Mouse (Mus musculus) MEL (cell line): ENCODE data around the gene Stk40. TPM values are rescaled to one million over a fixed set of nuclear protein-coding genes. Genes with fewer than 3 reads are reported as not detected.
"Not testable (repeated sequence)": the region's sequence is repeated elsewhere in the genome, so short reads cannot be mapped to it uniquely, and the experiment has no call there.

Experiments
- DNase-seq: peaks from one replicate; pipeline ENCODE4 v3.0.0; 2011; ENCODE audit warnings: low read depth, low spot score
- H3K27ac ChIP-seq: 2 replicates; pipeline ENCODE4 v1.5.1; 2012; ENCODE audit warnings: low read depth, mild to moderate bottlenecking, control low read depth, low read length, moderate library complexity; ENCODE audit not compliant: control insufficient read depth
- H3K27me3 ChIP-seq, 2 experiments: fragments of 150-350 bp in 1 of 2; sonication (generic) in 1 of 2; 2 replicates each; pipeline ENCODE4 v1.6.1; 2012; ENCODE audit warnings: low read length in 2 of 2, mild to moderate bottlenecking in 2 of 2, improper control_type of control experiment in 1 of 2, moderate library complexity in 1 of 2; ENCODE audit not compliant: insufficient read depth in 2 of 2, control insufficient read depth in 1 of 2
- H3K36me3 ChIP-seq, 2 experiments: 2 replicates each; pipeline ENCODE4 v1.6.1; 2012 to 2014; ENCODE audit warnings: low read length in 2 of 2, improper control_type of control experiment in 1 of 2, inconsistent platforms in 1 of 2, mild to moderate bottlenecking in 1 of 2; ENCODE audit not compliant: insufficient read depth in 2 of 2, control insufficient read depth in 1 of 2
- H3K4me1 ChIP-seq, 2 experiments: fragments of 150-350 bp in 1 of 2; sonication (generic) in 1 of 2; 2 replicates each; pipeline ENCODE4 v1.6.1; 2012; ENCODE audit warnings: low read length in 2 of 2, improper control_type of control experiment in 1 of 2, mild to moderate bottlenecking in 1 of 2; ENCODE audit not compliant: insufficient read depth in 2 of 2, control insufficient read depth in 1 of 2
- H3K4me3 ChIP-seq, 2 experiments: fragments of 150-350 bp in 1 of 2; sonication (generic) in 1 of 2; 2 replicates each; pipeline ENCODE4 v1.5.1; 2012; ENCODE audit warnings: low read depth in 2 of 2, low read length in 2 of 2, mild to moderate bottlenecking in 2 of 2, moderate library complexity in 2 of 2, control low read depth in 1 of 2, improper control_type of control experiment in 1 of 2; ENCODE audit not compliant: control insufficient read depth in 1 of 2, insufficient read depth in 1 of 2
- H3K79me2 ChIP-seq: 2 replicates; pipeline ENCODE4 v1.6.1; 2012; ENCODE audit warnings: mild to moderate bottlenecking, low read length, moderate library complexity; ENCODE audit not compliant: control insufficient read depth, poor library complexity, insufficient read depth
- H3K9ac ChIP-seq: 2 replicates; pipeline ENCODE4 v1.6.1; 2012; ENCODE audit warnings: low read depth, mild to moderate bottlenecking, control low read depth, low read length, moderate library complexity; ENCODE audit not compliant: control insufficient read depth, poor library complexity, severe bottlenecking
- H3K9me3 ChIP-seq: fragments of 150-350 bp; sonication (generic); replicated peaks from 2 replicates; pipeline ENCODE4 v1.6.1; 2012; ENCODE audit warnings: mild to moderate bottlenecking, low read length, improper control_type of control experiment, moderate library complexity; ENCODE audit not compliant: insufficient read depth
- BHLHE40 ChIP-seq: IDR thresholded peaks from 2 replicates; pipeline ENCODE4 v1.6.1; 2012; ENCODE audit warnings: low read depth, mild to moderate bottlenecking, inconsistent platforms, low read length, improper control_type of control experiment, borderline replicate concordance
- CHD2 ChIP-seq: IDR thresholded peaks from 2 replicates; pipeline ENCODE4 v1.6.1; 2011; ENCODE audit warnings: low read length, improper control_type of control experiment
- CTCF ChIP-seq, 3 experiments: IDR thresholded peaks in 2 of 3; conservative IDR thresholded peaks in 1 of 3; 2 replicates each; pipeline ENCODE4 v1.5.1; 2011 to 2012; ENCODE audit warnings: low read length in 3 of 3, low read depth in 2 of 3, mild to moderate bottlenecking in 2 of 3, improper control_type of control experiment in 1 of 3, inconsistent platforms in 1 of 3, mixed read lengths in 1 of 3, moderate library complexity in 1 of 3; ENCODE audit not compliant: control insufficient read depth in 1 of 3, insufficient read depth in 1 of 3, poor library complexity in 1 of 3, severe bottlenecking in 1 of 3
- E2F4 ChIP-seq: IDR thresholded peaks from 2 replicates; pipeline ENCODE4 v1.6.1; 2011; ENCODE audit warnings: low read depth, low read length, improper control_type of control experiment, borderline replicate concordance
- ELF1 ChIP-seq: IDR thresholded peaks from 2 replicates; pipeline ENCODE4 v1.6.1; 2014; ENCODE audit warnings: low read depth, mild to moderate bottlenecking, inconsistent platforms, low read length, improper control_type of control experiment, moderate library complexity
- ETS1 ChIP-seq: IDR thresholded peaks from 2 replicates; pipeline ENCODE4 v1.6.1; 2012; ENCODE audit warnings: low read depth, mild to moderate bottlenecking, inconsistent platforms, low read length, improper control_type of control experiment, moderate library complexity
- GATA1 ChIP-seq: IDR thresholded peaks from 2 replicates; pipeline ENCODE4 v1.6.1; 2011; ENCODE audit warnings: low read depth, low read length, improper control_type of control experiment
- HCFC1 ChIP-seq: IDR thresholded peaks from 2 replicates; pipeline ENCODE4 v1.6.1; 2012; ENCODE audit warnings: low read depth, mild to moderate bottlenecking, inconsistent platforms, low read length, improper control_type of control experiment, moderate library complexity
- MAFK ChIP-seq: IDR thresholded peaks from 2 replicates; pipeline ENCODE4 v1.6.1; 2011; ENCODE audit warnings: low read depth, mild to moderate bottlenecking, low read length, improper control_type of control experiment, borderline replicate concordance
- MAX ChIP-seq: IDR thresholded peaks from 2 replicates; pipeline ENCODE4 v1.6.1; 2011; ENCODE audit warnings: low read length, improper control_type of control experiment
- MAZ ChIP-seq: IDR thresholded peaks from 2 replicates; pipeline ENCODE4 v1.6.1; 2012; ENCODE audit warnings: low read depth, mild to moderate bottlenecking, inconsistent platforms, low read length, improper control_type of control experiment
- MEF2A ChIP-seq: IDR thresholded peaks from 2 replicates; pipeline ENCODE4 v1.6.1; 2014; ENCODE audit warnings: low read depth, mild to moderate bottlenecking, inconsistent platforms, low read length, improper control_type of control experiment; ENCODE audit not compliant: poor library complexity, insufficient replicate concordance, severe bottlenecking; ENCODE audit errors: extremely low read depth
- MYB ChIP-seq: IDR thresholded peaks from 2 replicates; pipeline ENCODE4 v1.6.1; 2011; ENCODE audit warnings: mild to moderate bottlenecking, low read depth, low read length, improper control_type of control experiment
- NELFE ChIP-seq: IDR thresholded peaks from 2 replicates; pipeline ENCODE4 v1.6.1; 2011; ENCODE audit warnings: low read depth, low read length, improper control_type of control experiment
- POLR2AphosphoS2 ChIP-seq: IDR thresholded peaks from 2 replicates; pipeline ENCODE4 v1.6.1; 2011; ENCODE audit warnings: low read length, improper control_type of control experiment
- RCOR1 ChIP-seq: IDR thresholded peaks from 2 replicates; pipeline ENCODE4 v1.6.1; 2012; ENCODE audit warnings: low read depth, mild to moderate bottlenecking, inconsistent platforms, low read length, improper control_type of control experiment
- SIN3A ChIP-seq: IDR thresholded peaks from 2 replicates; pipeline ENCODE4 v1.6.1; 2012; ENCODE audit warnings: low read length, improper control_type of control experiment, inconsistent platforms
- SMC3 ChIP-seq: IDR thresholded peaks from 2 replicates; pipeline ENCODE4 v1.6.1; 2011; ENCODE audit warnings: low read depth, low read length, improper control_type of control experiment
- TBP ChIP-seq: IDR thresholded peaks from 2 replicates; pipeline ENCODE4 v1.8.0; 2011; ENCODE audit warnings: low read depth, low read length, improper control_type of control experiment
- TCF12 ChIP-seq: IDR thresholded peaks from 2 replicates; pipeline ENCODE4 v1.6.1; 2014; ENCODE audit warnings: low read depth, mild to moderate bottlenecking, inconsistent platforms, low read length, improper control_type of control experiment, moderate library complexity
- USF1 ChIP-seq: IDR thresholded peaks from 2 replicates; pipeline ENCODE4 v1.6.1; 2014; ENCODE audit warnings: low read depth, mild to moderate bottlenecking, inconsistent platforms, low read length, improper control_type of control experiment, moderate library complexity
- ZC3H11A ChIP-seq: IDR thresholded peaks from 2 replicates; pipeline ENCODE4 v1.6.1; 2012; ENCODE audit warnings: low read depth, mild to moderate bottlenecking, inconsistent platforms, low read length, improper control_type of control experiment
- ZKSCAN1 ChIP-seq: IDR thresholded peaks from 2 replicates; pipeline ENCODE4 v1.6.1; 2012; ENCODE audit warnings: low read depth, mild to moderate bottlenecking, inconsistent platforms, low read length, improper control_type of control experiment, moderate library complexity
- ZMIZ1 ChIP-seq: IDR thresholded peaks from 2 replicates; pipeline ENCODE4 v1.6.1; 2012; ENCODE audit warnings: low read depth, mild to moderate bottlenecking, inconsistent platforms, low read length, improper control_type of control experiment, moderate library complexity
- ZNF384 ChIP-seq: IDR thresholded peaks from 2 replicates; pipeline ENCODE4 v1.6.1; 2012; ENCODE audit warnings: low read depth, mild to moderate bottlenecking, inconsistent platforms, low read length, improper control_type of control experiment
- polyA plus RNA-seq, 2 experiments: library from polyadenylated mRNA; stranded (reverse) in 1 of 2; unstranded in 1 of 2; fragments of >175 nt in 1 of 2; fragments of >200 nt in 1 of 2; gene quantifications; 2 replicates each; pipeline versions ENCODE4 v1.2.1 to v1.2.4; 2012; ENCODE audit warnings: low replicate concordance in 2 of 2, low read depth in 1 of 2; ENCODE audit not compliant: insufficient read length in 2 of 2, insufficient read depth in 1 of 2, missing spikeins in 1 of 2
- total RNA-seq: library from RNA; depleted of rRNA; stranded (reverse); fragments of 300-350 nt; gene quantifications from 2 replicates; pipeline ENCODE4 v1.2.3, GENCODE M21; 2012

The Stk40 gene
- total and polyA plus RNA-seq, 3 experiments = 16.8 to 270 (median 79.4) TPM

- Histone ChIP-seq H3K4me1 (peaks cover 0 to 9% of the 10 kb centered on the region in 2 experiments; a peak in 2 of 4 replicates), H3K36me3 (peaks cover 7 to 30% of the 10 kb centered on the region in 2 experiments), H3K27ac (no peak overlapping the region), H3K9me3 (no peaks in the 10 kb centered on the region), H3K9ac (no peak overlapping the region), H3K27me3 (no peaks in the 10 kb centered on the region)
- DNase-seq = no peak
- TF ChIP-seq E2F4 (no peak), GATA1 (no peak), ETS1 (no peak), BHLHE40 (no peak), TBP (no peak), MAFK (no peak), ZMIZ1 (no peak), MYB (no peak), SMC3 (no peak), ZKSCAN1 (no peak), ELF1 (no peak), ZC3H11A (no peak), NELFE (no peak), SIN3A (no peak), TCF12 (no peak)
- TF ChIP-seq, all 39 proteins: peak for 0
- Histone ChIP-seq H3K79me2 (peaks cover 2% of the 10 kb centered on the region; the same call in 1 of the 2 replicates), H3K4me3 (no peak overlapping the region)
These were observed 62.3 kb downstream of the Stk40 start for GRCm38 (mm10) chr4:126166084-126166483.

- Histone ChIP-seq H3K9me3 (no peaks in the 10 kb centered on the region), H3K9ac (no peak overlapping the region), H3K79me2 (no peaks in the 10 kb centered on the region), H3K36me3 (peaks cover 5 to 46% of the 10 kb centered on the region in 2 experiments), H3K4me3 (no peak overlapping the region), H3K27me3 (no peaks in the 10 kb centered on the region), H3K27ac (no peak overlapping the region), H3K4me1 (no peaks in the 10 kb centered on the region; a peak in 1 of 4 replicates)
- DNase-seq = no peak
- no peak for TF ChIP-seq USF1
- no peak for TF ChIP-seq POLR2AphosphoS2
- TF ChIP-seq HCFC1 = no peak
- no peak for TF ChIP-seq RCOR1
- TF ChIP-seq MAX = no peak
- no peak for TF ChIP-seq MEF2A
- TF ChIP-seq MAFK = no peak
- TF ChIP-seq SMC3 = no peak
- TF ChIP-seq GATA1 = no peak
- TF ChIP-seq MAZ = no peak
- no peak for TF ChIP-seq CHD2
- no peak for TF ChIP-seq ZMIZ1
- TF ChIP-seq CTCF (IDR thresholded peaks at IDR 0.05 in 2 of 3, conservative IDR thresholded peaks at IDR 0.05 in 1 of 3; ENCODE audit: control insufficient read depth in 1 of 3, insufficient read depth in 1 of 3, low read depth in 2 of 3, low read length in 3 of 3, poor library complexity in 1 of 3, severe bottlenecking in 1 of 3) = no peak
- TF ChIP-seq ZNF384 = no peak
- TF ChIP-seq ZC3H11A = no peak
These were observed 65.1 kb downstream of the Stk40 start for GRCm38 (mm10) chr4:126168851-126169250.

- H3K4me1 ChIP-seq, H3K9ac ChIP-seq, H3K9me3 ChIP-seq, H3K4me3 ChIP-seq, H3K27ac ChIP-seq, H3K27me3 ChIP-seq, DNase-seq, H3K79me2 ChIP-seq: not testable (repeated sequence)
- peaks cover 4 to 57% of the 10 kb centered on the region in 2 experiments for H3K36me3 ChIP-seq
These were observed 67.0 kb downstream of the Stk40 start for GRCm38 (mm10) chr4:126170737-126171136.
